Mouse (Mus musculus) forebrain, embryonic 16.5 days (tissue): ENCODE measurements at regions not wholly inside any gene's neighbourhood (a gene's known extent, or its start where the extent isn't known, plus 50 kb on each side); places are given as distances from the start of the nearest gene placed in this dataset.
A peak's percentile ranks its signal among the peaks of the same experiment; 100 is the strongest.

Experiments
- ATAC-seq: fragments of 200-750 bp; cut with Nextera tagmentation; 2 replicates; pipeline ENCODE4 v1.8.0; 2017; ENCODE audit warnings: mild to moderate bottlenecking, moderate library complexity
- H3K27ac ChIP-seq: fragments of 300-500 bp; sonication (generic); 2 replicates; pipeline ENCODE4 v1.5.1; 2014; ENCODE audit warnings: low read length, control low read depth
- H3K27me3 ChIP-seq: fragments of 300-500 bp; sonication (generic); replicated peaks from 2 replicates; pipeline ENCODE4 v1.6.1; 2014; ENCODE audit warnings: low read length; ENCODE audit not compliant: control insufficient read depth, insufficient read depth
- H3K36me3 ChIP-seq: fragments of 300-500 bp; sonication (generic); 2 replicates; pipeline ENCODE4 v1.6.1; 2014; ENCODE audit not compliant: control insufficient read depth, insufficient read depth
- H3K4me1 ChIP-seq: fragments of 300-500 bp; sonication (generic); replicated peaks from 2 replicates; pipeline ENCODE4 v1.6.1; 2014; ENCODE audit warnings: low read length; ENCODE audit not compliant: control insufficient read depth, insufficient read depth
- H3K4me2 ChIP-seq: fragments of 300-500 bp; sonication (generic); 2 replicates; pipeline ENCODE4 v1.6.1; 2014; ENCODE audit warnings: mild to moderate bottlenecking, low read length, control low read depth
- H3K4me3 ChIP-seq: fragments of 300-500 bp; sonication (generic); replicated peaks from 2 replicates; pipeline ENCODE4 v1.5.1; 2014; ENCODE audit warnings: mild to moderate bottlenecking, low read length, control low read depth
- H3K9ac ChIP-seq: fragments of 300-500 bp; sonication (generic); replicated peaks from 2 replicates; pipeline ENCODE4 v1.6.1; 2014; ENCODE audit warnings: low read depth, low read length, control low read depth
- H3K9me3 ChIP-seq: fragments of 300-500 bp; sonication (generic); 2 replicates; pipeline ENCODE4 v1.6.1; 2016; ENCODE audit warnings: low read length; ENCODE audit not compliant: control insufficient read depth
- WGBS: fragments of 180-500 bp; shearing (Covaris S2); extraction: QIAGEN DNeasy Blood & Tissue Kit; methylation state at CpG from one replicate; pipeline ENCODE4 v1.1.7; 2014; 5-methylcytosine and 5-hydroxymethylcytosine counted together

DNA sequence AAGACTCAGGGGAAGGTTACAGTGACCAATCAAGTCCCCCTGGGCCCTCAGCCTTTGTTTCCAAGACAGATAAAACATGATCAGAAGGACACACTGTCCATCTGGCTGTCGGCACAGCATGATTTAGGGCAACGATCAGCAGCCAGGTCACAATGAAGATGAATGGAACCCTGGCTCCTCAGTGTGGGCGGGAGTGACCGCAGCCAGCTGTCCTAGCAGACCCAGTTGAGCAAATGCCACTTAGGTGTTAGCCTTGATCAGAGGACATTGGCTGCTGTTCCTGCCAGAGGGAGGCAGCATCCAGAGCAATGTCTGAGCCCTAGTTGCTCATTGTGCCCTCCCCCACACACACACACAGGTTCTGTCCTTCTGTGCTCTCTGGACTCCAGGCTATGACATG, 197.3 kb downstream of the Cryba4 start:
- H3K4me2 ChIP-seq = no peak overlapping the region
- ATAC-seq = no peak
- 84% methylated on average over 4 of the region's 4 CpGs for WGBS
- no peak overlapping the region for H3K27ac ChIP-seq
- H3K4me1 ChIP-seq = peaks cover 32% of the 10 kb centered on the region
- H3K4me3 ChIP-seq = no peak overlapping the region
- H3K9ac ChIP-seq = no peak overlapping the region
- H3K9me3 ChIP-seq = no peaks in the 10 kb centered on the region
- H3K27me3 ChIP-seq = no peaks in the 10 kb centered on the region
- H3K36me3 ChIP-seq = no peaks in the 10 kb centered on the region

DNA sequence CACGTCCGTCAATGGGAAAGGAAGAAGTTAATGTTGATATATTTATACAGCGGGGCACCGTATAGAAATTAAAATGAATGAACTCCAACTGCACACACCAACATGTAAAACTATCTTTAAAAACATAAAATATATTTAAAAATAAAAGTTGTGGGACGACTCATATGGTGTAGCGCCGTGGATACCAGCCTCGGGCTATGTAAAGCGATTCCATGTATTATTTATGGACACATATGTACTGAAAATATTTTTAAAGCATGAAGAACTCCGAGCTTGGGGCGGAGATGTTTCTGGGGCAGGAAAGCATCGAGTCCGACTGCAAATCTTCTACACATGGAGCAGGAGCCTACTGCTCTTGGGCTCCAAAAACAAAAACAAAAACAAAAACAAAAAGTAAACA, 182.4 kb downstream of the Cryba4 start:
- H3K27me3 ChIP-seq = no peaks in the 10 kb centered on the region
- H3K27ac ChIP-seq = no peak overlapping the region
- no peak overlapping the region for H3K4me3 ChIP-seq
- WGBS = 78% methylated on average over 13 of the region's 13 CpGs
- H3K4me2 ChIP-seq = no peak overlapping the region
- H3K9ac ChIP-seq = no peak overlapping the region
- no peaks in the 10 kb centered on the region for H3K4me1 ChIP-seq
- no peaks in the 10 kb centered on the region for H3K36me3 ChIP-seq
- H3K9me3 ChIP-seq = no peaks in the 10 kb centered on the region
- no peak for ATAC-seq

DNA sequence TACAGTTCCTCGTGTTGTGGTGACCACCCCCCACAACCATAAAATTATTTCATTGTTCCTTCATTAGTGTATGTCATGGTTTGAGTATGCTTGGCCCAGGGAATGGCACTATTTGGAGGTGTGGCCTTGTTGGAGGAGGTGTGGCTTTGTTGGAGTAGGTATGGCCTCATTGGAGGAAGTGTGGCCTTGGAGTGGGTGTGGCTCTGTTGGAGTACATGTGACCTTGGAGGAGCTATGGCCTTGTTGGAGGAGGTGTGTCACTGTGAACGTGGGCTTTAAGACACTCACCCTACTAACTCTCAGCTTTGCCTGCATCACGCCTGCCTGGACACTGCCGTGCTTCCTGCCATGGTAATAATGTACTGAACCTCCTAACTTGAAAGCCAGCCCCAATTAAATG, 179.9 kb downstream of the Cryba4 start:
- H3K4me2 ChIP-seq = no peak overlapping the region
- H3K4me3 ChIP-seq = no peak overlapping the region
- WGBS = 71% methylated on average over 4 of the region's 4 CpGs
- H3K9me3 ChIP-seq = 0 out of 2 replicates have a peak, but pooled peaks cover 4% of the 10 kb centered on the region
- H3K4me1 ChIP-seq = peaks cover 8% of the 10 kb centered on the region; the same call in 1 of the 2 replicates
- H3K36me3 ChIP-seq = no peaks in the 10 kb centered on the region
- no peak overlapping the region for H3K27ac ChIP-seq
- no peak for ATAC-seq
- H3K27me3 ChIP-seq = no peaks in the 10 kb centered on the region
- H3K9ac ChIP-seq = no peak overlapping the region

- Histone ChIP-seq H3K4me1 (peaks cover 23% of the 10 kb centered on the region), H3K9me3 (0 out of 2 replicates have a peak, but pooled peaks cover 4% of the 10 kb centered on the region), H3K9ac (no peak overlapping the region), H3K27me3 (no peaks in the 10 kb centered on the region), H3K36me3 (no peaks in the 10 kb centered on the region), H3K4me3 (no peak overlapping the region), H3K27ac (no peak overlapping the region), H3K4me2 (no peak overlapping the region)
- 7% methylated on average over 14 of the region's 14 CpGs for WGBS
- 0 out of 2 replicates have a peak, but pooled peaks have one; percentile 28 for ATAC-seq
These were observed 175.2 kb downstream of the Cryba4 start for GRCm38 (mm10) chr5:112077097-112077496.

DNA sequence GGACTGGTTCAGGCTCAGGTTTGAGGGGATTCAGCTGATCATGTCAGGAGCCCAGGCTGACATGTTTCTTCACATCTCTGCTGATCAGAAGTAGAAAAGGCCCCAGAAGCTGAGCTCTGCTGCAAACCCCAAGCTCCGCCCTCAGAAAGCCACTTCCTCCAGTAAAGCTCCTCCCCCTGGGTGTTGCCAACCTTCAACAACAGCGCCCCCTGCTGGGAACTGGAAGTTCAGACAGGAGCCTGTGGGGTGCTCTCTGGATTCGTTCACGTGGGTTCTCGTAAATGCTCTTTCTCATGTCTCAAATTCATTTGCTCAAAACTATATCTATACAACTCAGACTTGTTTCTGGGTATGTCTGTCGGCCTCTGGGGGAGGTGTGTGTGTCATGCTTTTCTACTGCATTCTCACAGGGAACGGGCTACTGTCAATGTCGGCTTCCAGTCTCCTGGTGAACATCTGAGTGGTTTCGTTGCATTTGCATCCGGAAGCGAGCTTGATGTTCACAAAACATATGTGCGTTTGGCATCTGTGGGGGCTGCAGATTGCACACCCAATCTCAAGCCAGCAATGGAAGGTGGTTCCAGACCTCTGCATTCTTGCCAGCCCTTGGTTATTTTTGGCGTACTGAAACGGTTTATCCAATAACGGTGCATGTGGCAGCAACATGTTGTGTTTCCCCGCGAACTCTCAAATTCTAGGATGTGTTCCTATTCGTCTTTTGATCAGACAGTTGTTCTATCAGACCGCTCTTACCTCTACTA, 174.3 kb downstream of the Cryba4 start:
- H3K27me3 ChIP-seq = no peaks in the 10 kb centered on the region
- H3K36me3 ChIP-seq = no peaks in the 10 kb centered on the region
- H3K9ac ChIP-seq = no peak overlapping the region
- 0 out of 2 replicates have a peak, but pooled peaks cover 4% of the 10 kb centered on the region for H3K9me3 ChIP-seq
- ATAC-seq = no peak; the same call in 1 of the 2 replicates
- peaks cover 23% of the 10 kb centered on the region for H3K4me1 ChIP-seq
- H3K27ac ChIP-seq = no peak overlapping the region
- 70% methylated on average over 19 of the region's 19 CpGs for WGBS
- no peak overlapping the region for H3K4me3 ChIP-seq
- no peak overlapping the region for H3K4me2 ChIP-seq

DNA sequence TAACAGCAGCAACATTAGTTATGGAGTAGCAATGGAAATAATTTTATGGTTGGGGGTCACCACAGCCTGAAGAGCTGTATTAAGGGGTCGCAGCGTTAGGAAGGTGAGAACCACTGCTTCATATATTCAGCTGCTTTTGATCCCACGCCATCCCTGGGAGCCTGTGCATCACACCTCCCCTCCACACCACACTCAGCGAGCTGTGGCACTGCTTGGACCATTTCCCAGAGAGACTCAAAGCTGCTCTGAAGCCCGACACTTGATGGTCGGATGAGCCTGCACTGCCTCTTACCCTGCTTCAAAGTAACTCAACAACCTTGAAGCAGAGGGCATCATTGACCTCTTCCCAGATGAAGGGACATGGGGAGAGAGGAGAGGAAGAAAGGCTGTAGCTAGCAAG, 171.3 kb downstream of the Cryba4 start:
- Histone ChIP-seq H3K9me3 (no peaks in the 10 kb centered on the region), H3K4me1 (peaks cover 23% of the 10 kb centered on the region), H3K36me3 (no peaks in the 10 kb centered on the region), H3K27ac (no peak overlapping the region), H3K9ac (no peak overlapping the region), H3K4me3 (no peak overlapping the region), H3K27me3 (no peaks in the 10 kb centered on the region), H3K4me2 (no peak overlapping the region)
- 50% methylated on average over 6 of the region's 6 CpGs for WGBS
- no peak for ATAC-seq

GRCm38 (mm10) chr5:112091867-112092535, 160.3 kb downstream of the Cryba4 start:
- Histone ChIP-seq H3K4me2 (no peak overlapping the region), H3K4me3 (no peak overlapping the region), H3K36me3 (no peaks in the 10 kb centered on the region), H3K9ac (no peak overlapping the region), H3K27me3 (no peaks in the 10 kb centered on the region), H3K4me1 (peaks cover 34% of the 10 kb centered on the region), H3K9me3 (no peaks in the 10 kb centered on the region), H3K27ac (peak overlapping the region; percentile 43)
- peak; percentile 66 for ATAC-seq
- WGBS = 61% methylated on average over 7 of the region's 7 CpGs

DNA sequence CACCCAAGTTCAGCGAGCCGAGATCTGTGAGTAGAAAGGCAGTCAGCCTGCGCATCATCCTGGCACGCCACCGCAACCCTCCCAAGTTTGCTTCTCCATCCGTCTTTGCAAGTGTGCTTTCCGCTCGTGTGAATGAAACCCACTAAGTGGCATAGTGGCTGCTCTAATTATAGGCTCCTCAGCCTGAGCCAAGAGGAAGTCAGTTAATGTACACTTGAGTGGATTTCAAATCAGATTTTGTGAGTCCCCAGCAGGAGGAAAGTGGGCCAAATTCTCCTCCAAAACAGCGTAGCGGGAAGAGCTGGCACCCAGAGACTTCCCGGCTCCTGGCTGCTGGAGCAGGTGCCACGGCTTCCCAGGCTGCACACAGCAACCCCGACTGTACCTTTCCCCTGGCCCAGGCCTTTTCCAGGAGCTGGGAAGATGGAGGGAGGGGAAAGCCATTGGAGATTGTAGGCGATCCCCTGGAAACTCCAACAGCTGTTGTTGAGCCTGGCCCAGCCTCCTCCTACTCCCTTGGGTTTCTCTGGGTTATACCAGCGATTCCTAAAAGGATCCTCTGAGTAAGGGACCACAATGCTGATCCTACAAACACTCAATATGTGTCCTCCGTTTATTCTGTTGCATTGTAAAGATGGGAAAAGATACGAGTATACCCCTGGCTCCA, 158.3 kb downstream of the Cryba4 start:
- peak; percentile 85 for ATAC-seq
- H3K27ac ChIP-seq = peak overlapping the region; percentile 88

DNA sequence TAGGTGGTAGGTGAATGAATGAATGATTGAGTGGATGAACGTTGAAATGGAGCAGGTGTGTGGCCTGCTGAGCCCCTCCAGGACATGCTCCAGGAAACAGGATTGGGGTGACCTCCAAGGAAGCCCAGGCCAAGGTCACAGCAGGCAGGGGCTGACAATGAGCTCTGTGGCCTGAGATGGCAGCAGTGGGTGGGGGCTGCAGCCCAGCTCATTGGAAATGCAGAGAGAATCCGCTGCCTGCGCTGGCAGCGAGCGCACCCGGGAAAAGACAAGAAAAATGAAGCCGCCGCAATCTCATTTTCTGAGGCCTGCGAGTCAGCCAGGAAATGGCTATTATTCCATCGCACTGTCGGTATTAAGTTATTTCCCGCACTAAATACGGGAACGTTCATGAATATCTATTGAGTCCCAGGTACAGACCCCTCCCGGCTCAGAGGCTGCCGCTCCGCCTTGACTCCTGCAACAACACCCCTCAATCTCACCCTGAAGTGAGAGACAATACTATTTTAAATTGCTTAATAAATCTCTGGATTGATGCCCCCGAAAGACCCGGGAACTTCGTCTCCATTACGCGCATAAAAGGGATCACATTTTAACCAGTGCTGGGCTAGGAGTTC, 153.7 kb downstream of the Cryba4 start:
- Histone ChIP-seq H3K27ac (peak overlapping the region; percentile 65), H3K27me3 (no peaks in the 10 kb centered on the region), H3K4me1 (peaks cover 37% of the 10 kb centered on the region), H3K9me3 (no peaks in the 10 kb centered on the region), H3K9ac (peak overlapping the region; percentile 45), H3K36me3 (no peaks in the 10 kb centered on the region), H3K4me3 (no peak overlapping the region), H3K4me2 (peak overlapping the region; percentile 34; the same call in 1 of the 2 replicates)
- 23% methylated on average over 22 of the region's 22 CpGs for WGBS
- no peak for ATAC-seq

More for the DNA sequence above, 158.3 kb downstream of the Cryba4 start:
- Histone ChIP-seq H3K27me3 (no peaks in the 10 kb centered on the region), H3K4me1 (peaks cover 44% of the 10 kb centered on the region), H3K4me2 (peak overlapping the region; percentile 22; the same call in 1 of the 2 replicates), H3K36me3 (no peaks in the 10 kb centered on the region), H3K9ac (0 out of 2 replicates have a peak overlapping the region, but pooled peaks have one; percentile 8), H3K4me3 (no peak overlapping the region), H3K9me3 (no peaks in the 10 kb centered on the region)
- WGBS = 25% methylated on average over 17 of the region's 17 CpGs
